Mouse (Mus musculus) hindbrain, embryonic 16.5 days (tissue): ENCODE measurements around the gene Galnt2. TPM values are rescaled to one million over a fixed set of nuclear protein-coding genes. Genes with fewer than 3 reads are reported as not detected.

ENCODE experiments used
- ATAC-seq: fragments of 200-750 bp; cut with Nextera tagmentation; 2 replicates; pipeline ENCODE4 v1.8.0; 2017; ENCODE audit warnings: moderate TSS enrichment, moderate library complexity
- H3K27ac ChIP-seq: fragments of 300-500 bp; sonication (generic); 2 replicates; pipeline ENCODE4 v1.5.1; 2014; ENCODE audit warnings: low read depth, mild to moderate bottlenecking, control low read depth, low read length, moderate library complexity
- H3K27me3 ChIP-seq: fragments of 300-500 bp; sonication (generic); replicated peaks from 2 replicates; pipeline ENCODE4 v1.6.1; 2014; ENCODE audit warnings: low read length; ENCODE audit not compliant: control insufficient read depth, insufficient read depth
- H3K36me3 ChIP-seq: fragments of 300-500 bp; sonication (generic); 2 replicates; pipeline ENCODE4 v1.6.1; 2014; ENCODE audit warnings: mild to moderate bottlenecking, low read length, moderate library complexity, mixed read lengths; ENCODE audit not compliant: control insufficient read depth, insufficient read depth
- H3K4me1 ChIP-seq: fragments of 300-500 bp; sonication (generic); 2 replicates; pipeline ENCODE4 v1.6.1; 2014; ENCODE audit warnings: low read depth, low read length; ENCODE audit not compliant: control insufficient read depth, insufficient read depth
- H3K4me2 ChIP-seq: fragments of 300-500 bp; sonication (generic); 2 replicates; pipeline ENCODE4 v1.6.1; 2014; ENCODE audit warnings: mild to moderate bottlenecking, low read length, control low read depth, moderate library complexity
- H3K4me3 ChIP-seq: fragments of 300-500 bp; sonication (generic); 2 replicates; pipeline ENCODE4 v1.5.1; 2014; ENCODE audit warnings: mild to moderate bottlenecking, low read length, control low read depth, moderate library complexity
- H3K9ac ChIP-seq: fragments of 300-500 bp; sonication (generic); 2 replicates; pipeline ENCODE4 v1.6.1; 2014; ENCODE audit warnings: low read depth, mild to moderate bottlenecking, control low read depth, low read length, moderate library complexity
- H3K9me3 ChIP-seq: fragments of 300-500 bp; sonication (generic); 2 replicates; pipeline ENCODE4 v1.6.1; 2014; ENCODE audit warnings: mild to moderate bottlenecking, low read length, moderate library complexity; ENCODE audit not compliant: control insufficient read depth
- WGBS: fragments of 180-500 bp; shearing (Covaris S2); extraction: QIAGEN DNeasy Blood & Tissue Kit; methylation state at CpG from one replicate; pipeline ENCODE4 v1.1.7; 2014; 5-methylcytosine and 5-hydroxymethylcytosine counted together
- polyA plus RNA-seq: library from polyadenylated mRNA; unstranded; fragments of >200 nt; fragmentation: Nextera tagmentation; extraction: Ambion mirVana; gene quantifications from 2 replicates; pipeline ENCODE4 v1.2.1, GENCODE M21; 2015

The Galnt2 gene
- polyA plus RNA-seq, 1 experiment from 2014 or later: 33.8 TPM

DNA sequence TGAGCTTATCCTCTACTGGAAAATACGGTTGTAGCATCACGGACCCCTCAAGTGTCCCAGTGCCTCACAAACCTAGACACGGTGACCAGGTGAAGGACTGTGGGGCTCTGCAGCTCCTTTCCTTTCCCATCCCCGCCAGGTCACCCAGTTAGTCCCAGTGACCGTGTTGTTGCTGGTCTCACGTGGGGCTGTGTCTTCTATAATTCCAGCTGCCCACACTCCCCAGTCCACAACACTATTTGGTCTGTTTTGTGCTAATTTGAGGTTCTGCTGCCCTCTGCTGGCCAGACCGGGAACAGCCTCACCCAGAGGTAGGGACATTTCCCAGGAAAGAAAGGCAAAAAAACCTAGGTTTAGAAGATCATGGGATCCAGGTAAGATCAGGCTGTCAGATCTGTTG lies 118.5 kb downstream of the Galnt2 start:
- peak; percentile 57 for ATAC-seq

DNA sequence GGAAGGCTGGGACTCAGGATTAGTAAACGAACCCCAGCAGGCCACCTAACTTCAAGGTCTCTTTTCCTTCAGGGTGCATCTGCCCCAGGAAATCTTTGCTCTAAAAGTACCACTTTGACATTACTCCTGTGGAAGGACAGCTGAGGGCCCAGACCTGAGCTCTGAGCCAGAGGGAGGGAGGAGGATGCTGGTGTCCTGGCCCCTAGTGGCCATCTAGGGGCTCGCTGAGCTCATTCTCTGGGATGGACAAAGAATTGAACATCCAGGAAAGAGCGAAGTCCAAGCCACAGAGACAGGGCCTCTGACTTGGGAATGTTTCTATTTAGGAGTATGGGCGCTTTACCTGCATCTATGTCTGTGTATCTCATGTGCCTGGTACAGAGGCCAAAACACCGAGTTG lies 120.4 kb downstream of the Galnt2 start:
- Histone ChIP-seq H3K27ac (no peak overlapping the region), H3K9ac (no peak overlapping the region), H3K9me3 (no peaks in the 10 kb centered on the region), H3K27me3 (no peaks in the 10 kb centered on the region), H3K4me3 (no peak overlapping the region), H3K36me3 (no peaks in the 10 kb centered on the region), H3K4me1 (no peaks in the 10 kb centered on the region), H3K4me2 (no peak overlapping the region)
- no peak for ATAC-seq
- WGBS: 63% methylated on average over 5 of the region's 5 CpGs

More for the DNA sequence above, 118.5 kb downstream of the Galnt2 start:
- no peaks in the 10 kb centered on the region for H3K36me3 ChIP-seq
- 40% methylated on average over 7 of the region's 7 CpGs for WGBS
- no peak overlapping the region for H3K27ac ChIP-seq
- H3K4me1 ChIP-seq: no peaks in the 10 kb centered on the region
- H3K9ac ChIP-seq: no peak overlapping the region
- H3K27me3 ChIP-seq: no peaks in the 10 kb centered on the region
- no peak overlapping the region for H3K4me3 ChIP-seq
- no peaks in the 10 kb centered on the region for H3K9me3 ChIP-seq
- no peak overlapping the region for H3K4me2 ChIP-seq

DNA sequence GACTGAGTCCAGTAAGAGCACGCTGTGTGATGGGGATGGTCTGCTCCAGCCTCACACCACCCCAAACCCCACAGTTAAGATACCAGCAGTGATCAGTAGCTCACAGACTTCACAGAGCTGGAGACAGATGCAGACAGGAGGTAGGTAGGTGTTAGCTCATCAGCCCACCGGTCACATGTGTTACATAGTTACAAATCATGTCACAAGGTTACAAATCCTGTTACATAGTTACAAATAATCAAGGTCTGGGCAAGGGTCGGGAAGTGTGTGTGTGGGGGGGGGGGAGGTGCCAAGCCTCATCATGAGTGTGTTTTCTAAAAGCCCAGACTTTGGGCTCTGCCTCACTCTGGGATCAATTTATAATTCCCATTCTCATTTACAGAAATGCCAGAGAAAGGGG lies 129.7 kb downstream of the Galnt2 start:
- H3K27me3 ChIP-seq: no peaks in the 10 kb centered on the region
- no peak for ATAC-seq
- H3K36me3 ChIP-seq: no peaks in the 10 kb centered on the region
- H3K27ac ChIP-seq: no peak overlapping the region
- no peaks in the 10 kb centered on the region for H3K4me1 ChIP-seq
- H3K4me3 ChIP-seq: no peak overlapping the region
- WGBS: 88% methylated on average over 3 of the region's 3 CpGs
- no peak overlapping the region for H3K4me2 ChIP-seq
- H3K9me3 ChIP-seq: no peaks in the 10 kb centered on the region
- no peak overlapping the region for H3K9ac ChIP-seq

DNA sequence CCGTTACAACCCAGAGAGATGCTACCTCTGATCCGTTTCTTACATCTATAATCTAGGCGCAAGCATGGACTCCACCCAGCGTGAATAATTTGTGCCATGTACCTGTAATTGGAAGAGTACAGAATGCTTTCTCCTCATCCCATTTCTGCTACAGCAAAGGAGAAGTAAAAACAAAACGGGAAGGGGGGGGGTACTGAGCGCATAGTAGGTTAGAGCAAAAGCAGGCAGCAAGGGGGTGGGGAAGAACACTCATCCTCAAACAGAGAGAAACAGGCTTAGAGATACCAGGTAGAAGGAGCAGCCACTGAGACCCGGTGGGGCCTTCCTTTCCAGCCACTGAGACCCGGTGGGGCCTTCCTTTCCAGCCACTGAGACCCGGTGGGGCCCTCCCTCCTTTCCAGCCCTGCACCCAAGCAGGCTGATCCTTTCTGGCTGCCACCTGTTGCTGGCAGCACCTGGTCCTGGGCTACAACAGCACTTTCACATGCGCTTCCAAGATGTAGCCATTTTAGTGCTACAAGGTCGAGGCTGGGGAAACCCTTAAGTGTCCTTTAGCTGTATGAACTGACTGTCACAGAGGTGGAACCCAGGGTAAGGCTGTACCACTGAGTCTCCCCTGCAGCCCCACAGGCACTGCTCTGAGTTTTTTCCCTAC lies 130.7 kb downstream of the Galnt2 start:
- Histone ChIP-seq H3K4me3 (no peak overlapping the region), H3K9me3 (no peaks in the 10 kb centered on the region), H3K4me1 (no peaks in the 10 kb centered on the region), H3K27me3 (no peaks in the 10 kb centered on the region), H3K27ac (no peak overlapping the region), H3K4me2 (no peak overlapping the region), H3K36me3 (no peaks in the 10 kb centered on the region), H3K9ac (no peak overlapping the region)
- 85% methylated on average over 11 of the region's 11 CpGs for WGBS
- ATAC-seq: no peak

- WGBS: 77% methylated on average over 7 of the region's 7 CpGs
- no peak overlapping the region for H3K27ac ChIP-seq
- H3K4me1 ChIP-seq: no peaks in the 10 kb centered on the region
- no peak overlapping the region for H3K4me2 ChIP-seq
- no peaks in the 10 kb centered on the region for H3K36me3 ChIP-seq
- H3K27me3 ChIP-seq: no peaks in the 10 kb centered on the region
- ATAC-seq: no peak
- H3K9ac ChIP-seq: no peak overlapping the region
- H3K4me3 ChIP-seq: no peak overlapping the region
- no peaks in the 10 kb centered on the region for H3K9me3 ChIP-seq
These were observed 131.4 kb downstream of the Galnt2 start for GRCm38 (mm10) chr8:124362589-124362988.

GRCm38 (mm10) chr8:124363337-124363736 lies 132.1 kb downstream of the Galnt2 start:
- Histone ChIP-seq H3K9me3 (no peaks in the 10 kb centered on the region), H3K4me3 (no peak overlapping the region), H3K9ac (no peak overlapping the region), H3K27ac (no peak overlapping the region), H3K36me3 (no peaks in the 10 kb centered on the region), H3K4me2 (no peak overlapping the region), H3K27me3 (no peaks in the 10 kb centered on the region), H3K4me1 (no peaks in the 10 kb centered on the region)
- WGBS: 93% methylated on average over 15 of the region's 15 CpGs
- no peak for ATAC-seq

GRCm38 (mm10) chr8:124368213-124368612 lies 137.0 kb downstream of the Galnt2 start:
- Histone ChIP-seq H3K36me3 (no peaks in the 10 kb centered on the region; the same call in 1 of the 2 replicates), H3K4me1 (no peaks in the 10 kb centered on the region), H3K27me3 (no peaks in the 10 kb centered on the region), H3K9me3 (no peaks in the 10 kb centered on the region), H3K27ac (no peak overlapping the region), H3K9ac (no peak overlapping the region), H3K4me2 (no peak overlapping the region), H3K4me3 (no peak overlapping the region)
- ATAC-seq: peak; percentile 55; the same call in 1 of the 2 replicates
- 10% methylated on average over 8 of the region's 8 CpGs for WGBS

GRCm38 (mm10) chr8:124370422-124371183 lies 139.4 kb downstream of the Galnt2 start:
- Histone ChIP-seq H3K9me3 (no peaks in the 10 kb centered on the region), H3K36me3 (no peaks in the 10 kb centered on the region; the same call in 1 of the 2 replicates), H3K27me3 (no peaks in the 10 kb centered on the region), H3K4me1 (no peaks in the 10 kb centered on the region), H3K9ac (no peak overlapping the region), H3K4me2 (no peak overlapping the region), H3K4me3 (no peak overlapping the region), H3K27ac (no peak overlapping the region)
- WGBS: 78% methylated on average over 17 of the region's 17 CpGs
- ATAC-seq: no peak

DNA sequence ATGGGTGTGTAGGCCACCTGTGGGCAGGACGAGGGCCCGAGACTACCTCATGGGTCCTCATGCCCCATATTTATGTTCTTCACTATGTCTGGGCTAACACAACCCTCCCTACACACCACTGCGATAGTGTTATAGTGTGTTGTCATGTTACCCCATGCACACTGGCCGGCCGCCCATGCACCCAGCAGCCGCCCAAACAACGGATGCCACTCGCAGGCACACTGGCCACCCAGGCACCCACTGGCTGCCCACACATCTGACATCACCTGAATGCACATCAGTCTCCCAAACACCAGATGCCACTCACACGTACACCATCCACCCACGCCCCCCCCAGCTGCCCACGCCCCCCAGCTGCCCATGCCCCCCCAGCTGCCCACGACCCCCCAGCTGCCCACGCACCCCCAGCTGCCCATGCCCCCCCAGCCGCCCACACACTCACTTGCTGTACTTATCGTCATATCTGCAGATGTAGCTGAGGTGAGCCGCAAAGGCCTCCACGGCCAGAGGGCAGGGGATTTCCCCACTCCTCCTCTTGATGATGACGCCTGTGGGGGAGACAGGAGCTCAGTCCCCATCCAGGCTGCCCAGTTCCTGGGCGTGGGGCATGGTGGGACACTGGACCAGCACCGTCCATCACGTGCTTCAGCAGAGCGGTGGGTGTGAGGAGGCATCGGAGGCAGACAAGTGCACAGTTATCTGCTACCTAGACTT lies 140.4 kb downstream of the Galnt2 start:
- Histone ChIP-seq H3K4me1 (no peaks in the 10 kb centered on the region), H3K4me3 (no peak overlapping the region), H3K4me2 (no peak overlapping the region), H3K9me3 (no peaks in the 10 kb centered on the region), H3K27ac (no peak overlapping the region), H3K36me3 (no peaks in the 10 kb centered on the region; the same call in 1 of the 2 replicates), H3K9ac (no peak overlapping the region), H3K27me3 (no peaks in the 10 kb centered on the region)
- no peak for ATAC-seq
- 89% methylated on average over 23 of the region's 23 CpGs for WGBS
